Mouse (Mus musculus) heart, embryonic 14.5 days (tissue): Measurements from ENCODE around the gene Muc16. TPM values are rescaled to one million over a fixed set of nuclear protein-coding genes. Genes with fewer than 3 reads are reported as not detected.

ENCODE experiments used
- ATAC-seq: fragments of 200-750 bp; cut with Nextera tagmentation; 2 replicates; pipeline ENCODE4 v1.8.0; 2017; ENCODE audit warnings: low read depth, moderate TSS enrichment; ENCODE audit not compliant: insufficient number of reproducible peaks, insufficient read depth, low FRiP score
- H3K27ac ChIP-seq, 2 experiments: fragments of 200-500 bp in 1 of 2; fragments of 300-500 bp in 1 of 2; sonication (generic) in 1 of 2; replicated peaks in 1 of 2; 2 replicates each; pipeline ENCODE4 v1.5.1; 2012 to 2014; ENCODE audit warnings: low read depth in 2 of 2, low read length in 2 of 2, control low read depth in 1 of 2, mild to moderate bottlenecking in 1 of 2, mixed read lengths in 1 of 2; ENCODE audit not compliant: control insufficient read depth in 1 of 2, insufficient read depth in 1 of 2
- H3K27me3 ChIP-seq: fragments of 300-500 bp; sonication (generic); 2 replicates; pipeline ENCODE4 v1.6.1; 2014; ENCODE audit warnings: mild to moderate bottlenecking, low read length, control low read depth; ENCODE audit not compliant: control insufficient read depth, insufficient read depth
- H3K36me3 ChIP-seq: fragments of 300-500 bp; sonication (generic); 2 replicates; pipeline ENCODE4 v1.6.1; 2014; ENCODE audit warnings: mild to moderate bottlenecking, control low read depth, low read length, mixed read lengths; ENCODE audit not compliant: control insufficient read depth, insufficient read depth
- H3K4me1 ChIP-seq, 2 experiments: fragments of 200-500 bp in 1 of 2; fragments of 300-500 bp in 1 of 2; sonication (generic) in 1 of 2; 2 replicates each; pipeline ENCODE4 v1.6.1; 2012 to 2014; ENCODE audit warnings: low read length in 2 of 2, control low read depth in 1 of 2, mixed read lengths in 1 of 2; ENCODE audit not compliant: control insufficient read depth in 2 of 2, insufficient read depth in 2 of 2
- H3K4me2 ChIP-seq: fragments of 300-500 bp; sonication (generic); 2 replicates; pipeline ENCODE4 v1.6.1; 2014; ENCODE audit warnings: mild to moderate bottlenecking, low read length
- H3K4me3 ChIP-seq, 2 experiments: fragments of 200-500 bp in 1 of 2; fragments of 300-500 bp in 1 of 2; sonication (generic) in 1 of 2; 2 replicates each; pipeline ENCODE4 v1.5.1; 2012 to 2014; ENCODE audit warnings: low read length in 2 of 2, mild to moderate bottlenecking in 2 of 2, control low read depth in 1 of 2, low read depth in 1 of 2, moderate library complexity in 1 of 2; ENCODE audit not compliant: control insufficient read depth in 1 of 2, insufficient read depth in 1 of 2
- H3K9ac ChIP-seq: fragments of 300-500 bp; sonication (generic); 2 replicates; pipeline ENCODE4 v1.6.1; 2014; ENCODE audit warnings: mild to moderate bottlenecking, low read length
- H3K9me3 ChIP-seq: fragments of 300-500 bp; sonication (generic); 2 replicates; pipeline ENCODE4 v1.6.1; 2016; ENCODE audit warnings: low read length, control low read depth; ENCODE audit not compliant: control insufficient read depth
- WGBS: fragments of 180-500 bp; shearing (Covaris S2); extraction: QIAGEN DNeasy Blood & Tissue Kit; methylation state at CpG from one replicate; pipeline ENCODE4 v1.1.7; 2014; 5-methylcytosine and 5-hydroxymethylcytosine counted together
- microRNA-seq: library from miRNA; unstranded; fragments of <30 nt; microRNA quantifications from one replicate; pipeline ENCODE4, GENCODE M21; 2016
- polyA plus RNA-seq: library from polyadenylated mRNA; unstranded; fragments of >200 nt; fragmentation: Nextera tagmentation; extraction: Ambion mirVana; gene quantifications from 2 replicates; pipeline ENCODE4 v1.2.1, GENCODE M21; 2014

Gene Muc16
- polyA plus RNA-seq, 1 experiment from 2014 or later = 2.6 TPM

- H3K4me1 ChIP-seq = no peaks in the 10 kb centered on the region
Observed at GRCm38 (mm10) chr9:18478168-18478567, 196.2 kb downstream of the Muc16 start, which contains the start of the genes Zfp558 and Mbd3l1. Gene Zfp558, minus strand, starts transcription at chr9:18478268. Gene Mbd3l1, plus strand, starts transcription at chr9:18478359.

GRCm38 (mm10) chr9:18473324-18474128, 200.8 kb downstream of the Muc16 start:
- WGBS = 5% methylated on average over 39 of the region's 39 CpGs

More at GRCm38 (mm10) chr9:18478168-18478567, 196.2 kb downstream of the Muc16 start, which contains the start of the genes Zfp558 and Mbd3l1:
- H3K36me3 ChIP-seq = no peaks in the 10 kb centered on the region
- H3K27me3 ChIP-seq = no peaks in the 10 kb centered on the region
- H3K4me3 ChIP-seq = no peak within 1 kb of the TSS
- no peak for ATAC-seq
- no peaks in the 10 kb centered on the region for H3K9me3 ChIP-seq
- no peak within 1 kb of the TSS for H3K4me2 ChIP-seq
- H3K27ac ChIP-seq = no peak within 1 kb of the TSS
- no peak within 1 kb of the TSS for H3K9ac ChIP-seq
- WGBS = 61% methylated on average over 3 of the region's 3 CpGs

GRCm38 (mm10) chr9:18468005-18468404, 206.3 kb downstream of the Muc16 start:
- Histone ChIP-seq H3K9ac (no peak overlapping the region), H3K36me3 (no peaks in the 10 kb centered on the region), H3K9me3 (no peaks in the 10 kb centered on the region), H3K27ac (no peak overlapping the region), H3K4me1 (peaks cover 0 to 4% of the 10 kb centered on the region in 2 experiments; a peak in 1 of 4 replicates), H3K4me2 (no peak overlapping the region), H3K27me3 (no peaks in the 10 kb centered on the region), H3K4me3 (no peak overlapping the region)
- 83% methylated on average over 3 of the region's 3 CpGs for WGBS
- no peak for ATAC-seq

More at GRCm38 (mm10) chr9:18473324-18474128, 200.8 kb downstream of the Muc16 start:
- H3K27me3 ChIP-seq = no peaks in the 10 kb centered on the region
- no peaks in the 10 kb centered on the region for H3K36me3 ChIP-seq
- peak overlapping the region; percentile 87 to 92 for H3K27ac ChIP-seq
- H3K9me3 ChIP-seq = no peaks in the 10 kb centered on the region
- H3K9ac ChIP-seq = peak overlapping the region; percentile 78
- ATAC-seq = peak; percentile 89
- peak overlapping the region; percentile 89 for H3K4me2 ChIP-seq
- peaks cover 0 to 5% of the 10 kb centered on the region in 2 experiments; a peak in 1 of 4 replicates for H3K4me1 ChIP-seq
- H3K4me3 ChIP-seq = peak overlapping the region; percentile 72 to 75

- no peaks in the 10 kb centered on the region for H3K36me3 ChIP-seq
- no peaks in the 10 kb centered on the region for H3K9me3 ChIP-seq
- H3K27ac ChIP-seq = no peak overlapping the region
- no peaks in the 10 kb centered on the region for H3K27me3 ChIP-seq
- ATAC-seq = no peak
- H3K4me2 ChIP-seq = no peak overlapping the region
- H3K4me3 ChIP-seq = no peak overlapping the region
- H3K4me1 ChIP-seq = no peaks in the 10 kb centered on the region
- no peak overlapping the region for H3K9ac ChIP-seq
- WGBS = 80% methylated on average over 3 of the region's 3 CpGs
Observed at GRCm38 (mm10) chr9:18467350-18467749, 207.0 kb downstream of the Muc16 start.

DNA sequence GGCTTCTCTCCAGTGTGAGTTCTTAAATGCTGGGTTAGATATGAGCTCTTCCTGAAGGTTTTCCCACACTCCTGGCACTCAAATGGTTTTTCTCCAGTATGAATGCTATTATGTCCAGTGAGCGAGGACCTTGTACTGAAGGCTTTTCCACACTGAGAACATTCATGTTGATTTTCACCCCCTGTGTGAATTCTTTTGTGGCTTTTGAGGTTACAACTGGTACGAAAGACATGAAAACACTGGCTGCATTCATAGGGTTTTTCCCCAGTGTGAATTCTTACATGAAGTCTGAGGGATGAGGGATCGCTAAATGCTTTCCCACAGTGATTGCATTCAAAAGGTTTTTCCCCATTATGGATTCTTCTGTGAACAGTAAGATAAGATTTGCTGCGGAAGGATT, 217.8 kb downstream of the Muc16 start:
- H3K9me3 ChIP-seq = peaks cover 10% of the 10 kb centered on the region
- no peaks in the 10 kb centered on the region for H3K4me1 ChIP-seq
- H3K4me2 ChIP-seq = no peak overlapping the region
- H3K9ac ChIP-seq = no peak overlapping the region
- peaks cover 34% of the 10 kb centered on the region for H3K36me3 ChIP-seq
- no peak overlapping the region for H3K27ac ChIP-seq
- WGBS = 88% methylated on average over 4 of the region's 4 CpGs
- no peaks in the 10 kb centered on the region for H3K27me3 ChIP-seq
- ATAC-seq = no peak
- no peak overlapping the region for H3K4me3 ChIP-seq

Small RNA genes within 50 kb of the gene (microRNA-seq; reads per million reads assigned to microRNA genes)
- not detected for gene Gm22854

Other genes starting within 250 kb of the Muc16 start
- not detected in 2 replicates for gene Mbd3l2, start 243.9 kb downstream of the Muc16 start, polyA plus RNA-seq
- 4.2 TPM in 2 replicates for gene Zfp558, start 196.3 kb downstream of the Muc16 start, polyA plus RNA-seq
- not detected in 2 replicates for gene Mbd3l1, start 196.2 kb downstream of the Muc16 start, polyA plus RNA-seq
- gene Olfr24, start 89.5 kb upstream of the Muc16 start, polyA plus RNA-seq = not detected in 2 replicates
- not detected in 2 replicates for gene Olfr828, start 145.0 kb upstream of the Muc16 start, polyA plus RNA-seq
- gene Olfr829, start 180.4 kb upstream of the Muc16 start, polyA plus RNA-seq = not detected in 2 replicates
- gene Olfr830, start 200.2 kb upstream of the Muc16 start, polyA plus RNA-seq = not detected in 2 replicates